Mouse (Mus musculus) ES-Bruce4 (cell line): ENCODE measurements around the gene Gab3. TPM values are rescaled to one million over a fixed set of nuclear protein-coding genes. Genes with fewer than 3 reads are reported as not detected.

Experiments
- H3K27ac ChIP-seq: 2 replicates; pipeline ENCODE4 v1.5.1; 2012; ENCODE audit warnings: low read length, inconsistent platforms; ENCODE audit not compliant: insufficient read depth
- H3K27me3 ChIP-seq: 2 replicates; pipeline ENCODE4 v1.6.1; 2012; ENCODE audit warnings: mild to moderate bottlenecking, low read length, inconsistent platforms; ENCODE audit not compliant: control insufficient read depth, poor library complexity, insufficient read depth, severe bottlenecking
- H3K36me3 ChIP-seq: 2 replicates; pipeline ENCODE4 v1.6.1; 2012; ENCODE audit warnings: inconsistent platforms, mild to moderate bottlenecking, low read length, moderate library complexity; ENCODE audit not compliant: control insufficient read depth, poor library complexity, insufficient read depth, severe bottlenecking
- H3K4me1 ChIP-seq: one replicate; pipeline ENCODE4 v1.8.1; 2011; ENCODE audit warnings: low read length; ENCODE audit not compliant: control insufficient read depth, insufficient read depth
- H3K4me3 ChIP-seq: 2 replicates; pipeline ENCODE4 v1.5.1; 2011; ENCODE audit warnings: low read depth, mild to moderate bottlenecking, low read length
- H3K9ac ChIP-seq: 2 replicates; pipeline ENCODE4 v1.6.1; 2012; ENCODE audit warnings: low read depth, mild to moderate bottlenecking, inconsistent platforms; ENCODE audit not compliant: poor library complexity, severe bottlenecking
- H3K9me3 ChIP-seq: replicated peaks from 2 replicates; pipeline ENCODE4 v1.6.1; 2012; ENCODE audit warnings: mild to moderate bottlenecking, low read length, inconsistent platforms; ENCODE audit not compliant: control insufficient read depth, poor library complexity, insufficient read depth, severe bottlenecking
- CTCF ChIP-seq: IDR thresholded peaks from one replicate; pipeline ENCODE4 v1.8.1; 2011; ENCODE audit warnings: low read depth, low read length
- EP300 ChIP-seq: IDR thresholded peaks from 2 replicates; pipeline ENCODE4 v1.6.1; 2011; ENCODE audit warnings: low read depth, low read length; ENCODE audit not compliant: insufficient read depth
- POLR2A ChIP-seq: IDR thresholded peaks from one replicate; pipeline ENCODE4 v1.8.1; 2011; ENCODE audit warnings: low read length; ENCODE audit not compliant: insufficient read depth
- polyA plus RNA-seq: library from polyadenylated mRNA; stranded (reverse); fragments of >200 nt; gene quantifications from 2 replicates; pipeline ENCODE4 v1.2.4, GENCODE M21; 2011; ENCODE audit warnings: low read depth; ENCODE audit not compliant: missing spikeins, insufficient read depth, insufficient read length

Gab3 gene
- polyA plus RNA-seq, 1 experiment = 0.46 TPM

DNA sequence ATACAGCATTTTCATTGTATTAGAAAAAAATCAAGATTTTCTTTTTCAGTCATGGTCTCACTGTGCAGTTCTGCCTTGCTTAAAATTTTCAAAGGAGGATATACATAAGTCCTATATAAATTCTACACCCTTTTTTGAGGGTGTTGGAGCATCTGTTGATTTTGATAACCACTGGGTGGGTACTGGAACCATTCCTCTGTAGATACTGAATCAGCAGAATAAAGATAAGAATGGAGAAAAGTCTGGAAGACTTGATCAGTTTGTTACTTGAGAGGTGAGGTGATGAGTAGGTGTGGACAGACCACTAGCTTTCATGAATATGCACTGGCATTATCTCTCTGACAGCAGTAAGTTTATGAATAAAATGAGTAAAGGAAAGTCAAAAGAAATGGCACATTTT lies 30.3 kb upstream of the Gab3 start:
- H3K9me3 ChIP-seq = no peaks in the 10 kb centered on the region
- TF ChIP-seq CTCF (no peak), POLR2A (no peak)
- no peak overlapping the region for H3K27ac ChIP-seq
- H3K4me1 ChIP-seq = no peaks in the 10 kb centered on the region
- H3K9ac ChIP-seq = no peak overlapping the region
- H3K4me3 ChIP-seq = no peak overlapping the region
- H3K36me3 ChIP-seq = peaks cover 7% of the 10 kb centered on the region
- no peaks in the 10 kb centered on the region for H3K27me3 ChIP-seq

DNA sequence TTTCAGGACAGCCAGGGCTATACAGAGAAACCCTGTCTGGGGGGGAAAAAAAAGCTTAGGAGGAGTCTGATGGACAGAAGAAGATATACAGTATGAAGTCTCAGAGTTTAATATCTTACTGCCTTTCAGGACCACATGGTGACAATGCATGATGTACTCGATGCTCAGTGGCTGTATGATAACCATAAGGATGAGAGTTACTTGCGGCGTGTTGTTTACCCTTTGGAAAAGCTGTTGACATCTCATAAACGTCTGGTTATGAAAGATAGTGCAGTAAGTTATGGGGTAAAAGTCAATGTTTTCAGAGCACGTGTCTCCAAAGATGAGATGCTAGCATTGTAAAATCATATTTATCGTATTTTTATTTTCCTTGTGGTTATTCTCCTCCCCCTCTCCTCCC lies 17.0 kb upstream of the Gab3 start:
- no peak overlapping the region for H3K27ac ChIP-seq
- H3K4me3 ChIP-seq = no peak overlapping the region
- no peaks in the 10 kb centered on the region for H3K27me3 ChIP-seq
- TF ChIP-seq CTCF (no peak), POLR2A (no peak), EP300 (no peak)
- peaks cover 71% of the 10 kb centered on the region for H3K36me3 ChIP-seq
- no peaks in the 10 kb centered on the region for H3K9me3 ChIP-seq
- no peaks in the 10 kb centered on the region for H3K4me1 ChIP-seq
- no peak overlapping the region for H3K9ac ChIP-seq

DNA sequence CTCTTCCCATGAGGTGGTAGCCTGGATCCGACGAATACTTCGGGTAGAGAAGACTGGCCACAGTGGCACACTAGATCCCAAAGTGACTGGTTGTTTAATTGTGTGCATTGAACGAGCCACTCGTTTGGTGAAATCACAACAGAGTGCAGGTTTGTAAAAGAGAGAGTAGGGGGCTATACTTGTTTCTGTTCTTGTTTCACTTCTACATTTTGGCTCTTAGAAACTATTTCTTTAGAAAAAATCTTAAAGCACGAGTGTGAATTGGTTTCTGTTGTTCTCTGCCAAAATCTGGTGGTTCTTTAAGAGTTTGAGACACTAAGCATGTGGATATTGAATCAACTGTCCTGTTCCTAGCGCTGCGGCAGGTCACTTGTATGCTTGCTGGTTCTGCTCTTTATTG lies 13.5 kb upstream of the Gab3 start:
- Histone ChIP-seq H3K4me1 (no peaks in the 10 kb centered on the region), H3K36me3 (peaks cover 39% of the 10 kb centered on the region), H3K9ac (0 out of 2 replicates have a peak overlapping the region, but pooled peaks have one; percentile 18), H3K27ac (peak overlapping the region; percentile 33; the same call in 1 of the 2 replicates), H3K27me3 (no peaks in the 10 kb centered on the region), H3K4me3 (peak overlapping the region; percentile 44; the same call in 1 of the 2 replicates), H3K9me3 (no peaks in the 10 kb centered on the region)
- TF ChIP-seq POLR2A = no peak

DNA sequence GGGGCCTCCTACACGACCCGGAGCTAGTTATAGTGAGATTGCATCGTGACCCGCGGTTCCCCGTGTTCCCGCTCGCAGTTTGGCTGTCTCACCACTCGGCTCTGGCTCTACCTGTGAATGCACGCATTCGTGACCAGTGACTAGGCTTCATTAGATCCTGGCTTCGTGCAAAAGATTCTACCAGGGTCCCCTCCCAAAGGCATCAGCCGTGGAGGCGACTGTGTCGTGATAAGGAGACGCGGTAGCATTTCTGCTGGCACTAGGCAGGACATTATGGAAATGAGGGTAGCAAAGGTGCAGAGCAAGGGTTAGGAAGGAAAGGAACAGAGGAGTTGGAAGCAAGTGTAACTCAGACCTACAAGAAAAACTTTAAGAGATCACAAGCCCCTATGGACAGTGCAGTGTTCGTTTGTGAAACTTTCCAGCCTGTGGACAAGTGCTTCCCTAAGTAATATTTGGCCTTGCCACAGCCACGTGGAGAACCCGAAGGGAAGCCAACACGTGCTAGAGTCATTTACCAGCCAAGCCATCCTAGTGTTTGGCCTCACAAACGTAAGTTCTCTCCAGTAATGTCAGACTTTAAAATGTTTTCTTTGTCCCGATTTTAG lies 11.0 kb upstream of the Gab3 start:
- H3K27me3 ChIP-seq = no peaks in the 10 kb centered on the region
- peak overlapping the region; percentile 97 for H3K9ac ChIP-seq
- TF ChIP-seq POLR2A (no peak), EP300 (no peak), CTCF (no peak)
- H3K36me3 ChIP-seq = peaks cover 23% of the 10 kb centered on the region
- H3K9me3 ChIP-seq = no peaks in the 10 kb centered on the region
- peak overlapping the region; percentile 42; the same call in 1 of the 2 replicates for H3K27ac ChIP-seq
- peak overlapping the region; percentile 100 for H3K4me3 ChIP-seq
- H3K4me1 ChIP-seq = no peaks in the 10 kb centered on the region

DNA sequence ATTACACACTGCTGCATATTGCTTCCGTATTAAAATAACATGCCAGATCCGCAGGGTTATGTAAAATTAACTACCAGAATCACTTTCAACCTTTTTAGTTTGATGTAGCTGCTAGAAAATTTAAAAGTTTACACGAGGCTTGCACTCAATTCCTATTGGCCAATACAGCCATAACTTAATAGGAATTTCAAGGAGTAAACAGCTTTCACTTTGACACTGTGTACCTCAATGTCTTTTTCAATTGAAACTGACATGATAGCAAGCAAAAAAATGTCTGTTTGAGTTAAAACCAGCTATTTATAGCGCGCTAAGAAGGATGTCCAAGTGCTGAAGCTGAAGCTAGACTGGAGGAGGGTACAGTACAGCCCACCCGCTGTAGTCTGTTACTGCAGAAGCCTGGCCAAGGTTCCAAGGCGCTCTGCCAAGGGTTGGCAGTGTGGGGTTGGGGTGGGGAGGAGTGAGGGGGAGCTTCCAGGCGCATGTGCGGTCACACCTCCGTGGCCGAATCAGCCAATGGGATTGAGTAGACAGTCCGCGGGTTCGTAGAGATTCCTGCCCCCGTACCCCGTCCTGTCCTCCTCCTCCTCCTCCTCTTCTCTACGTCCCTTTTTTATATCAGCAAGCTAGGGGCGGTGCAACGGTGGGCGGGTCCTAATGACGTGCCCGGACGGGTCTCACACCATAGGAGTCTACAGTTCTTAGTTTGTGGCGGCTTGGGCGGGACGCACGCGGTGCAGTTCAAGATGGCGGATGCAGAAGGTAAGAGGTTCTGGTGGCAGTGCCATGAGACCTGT lies 10.3 kb upstream of the Gab3 start, which contains the start of gene Dkc1:
Gene Dkc1 (plus strand): TSS at position 486 of the 794 bp plus-strand sequence.
- peak within 1 kb of the TSS; percentile 42; the same call in 1 of the 2 replicates for H3K27ac ChIP-seq
- H3K36me3 ChIP-seq = peaks cover 20% of the 10 kb centered on the region
- no peaks in the 10 kb centered on the region for H3K9me3 ChIP-seq
- no peaks in the 10 kb centered on the region for H3K27me3 ChIP-seq
- H3K9ac ChIP-seq = peak within 1 kb of the TSS; percentile 97
- peak within 1 kb of the TSS; percentile 100 for H3K4me3 ChIP-seq
- TF ChIP-seq EP300 (0 out of 2 replicates have a peak, but pooled peaks have one; percentile 6), POLR2A (peak; percentile 76), CTCF (no peak)
- H3K4me1 ChIP-seq = no peaks in the 10 kb centered on the region

DNA sequence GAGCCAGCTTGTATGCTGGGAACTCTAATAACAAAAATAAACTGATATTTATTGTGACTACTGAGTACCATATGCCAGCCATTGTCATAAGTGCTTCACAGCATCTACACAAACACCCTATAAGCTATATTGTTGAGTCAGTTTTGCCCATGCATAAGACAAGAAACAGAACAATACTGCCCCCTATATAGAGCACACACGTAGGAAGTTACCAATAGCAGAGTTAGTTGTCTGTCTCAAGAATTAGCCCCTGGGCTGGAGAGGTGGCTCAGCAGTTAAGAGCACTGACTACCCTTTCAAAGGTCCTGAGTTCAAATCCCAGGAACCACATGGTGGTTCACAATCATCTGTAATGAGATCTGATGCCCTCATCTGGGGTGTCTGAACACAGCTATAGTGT lies 396 bp upstream of the Gab3 start:
- H3K9me3 ChIP-seq = no peaks in the 10 kb centered on the region
- TF ChIP-seq POLR2A (no peak), CTCF (no peak), EP300 (no peak)
- no peak overlapping the region for H3K4me3 ChIP-seq
- no peaks in the 10 kb centered on the region for H3K4me1 ChIP-seq
- H3K9ac ChIP-seq = no peak overlapping the region
- no peaks in the 10 kb centered on the region for H3K36me3 ChIP-seq
- no peaks in the 10 kb centered on the region for H3K27me3 ChIP-seq
- no peak overlapping the region for H3K27ac ChIP-seq
